In genomic region chr9:57998032-57998659, GRCm38 (mm10) we compare ENCODE assay signal across 8 mouse cellular contexts. TPM values are rescaled to one million over a fixed set of nuclear protein-coding genes. Genes with fewer than 3 reads are reported as not detected.
DNase-seq lines count a peak whose midpoint lies in the region; ATAC-seq and TF ChIP-seq lines count a peak whose summit lies in the region.

No protein-coding gene starts in this region.

- intact Hi-C loops in heart, postnatal 10 days (cut with DNase I): loop anchor here (1.0 to 5.0 kb wide), 5 partner anchors 63 to 336 kb away; no protein-coding TSS in a partner anchor

- H3K4me1 ChIP-seq in embryonic facial prominence, embryonic 11.5 days (ENCODE audit: control insufficient read depth, insufficient read depth, low read length): peaks cover 6% of the 10 kb centered on the region
- peaks cover 8% of the 10 kb centered on the region for H3K4me1 ChIP-seq in liver, postnatal 0 days (ENCODE audit: insufficient read depth)
- H3K4me1 ChIP-seq in neural tube, embryonic 13.5 days (replicated peaks): peaks cover 14% of the 10 kb centered on the region

- peaks cover 8% of the 10 kb centered on the region for H3K27me3 ChIP-seq in embryonic facial prominence, embryonic 11.5 days (ENCODE audit: control insufficient read depth, insufficient read depth, low read length)
- peaks cover 13% of the 10 kb centered on the region for H3K27me3 ChIP-seq in liver, postnatal 0 days (ENCODE audit: insufficient read depth, low read length)
- H3K27me3 ChIP-seq in neural tube, embryonic 13.5 days: peaks cover 31% of the 10 kb centered on the region

- H3K9me3 ChIP-seq in embryonic facial prominence, embryonic 11.5 days (replicated peaks; ENCODE audit: control insufficient read depth, low read length): no peaks in the 10 kb centered on the region
- H3K9me3 ChIP-seq in liver, postnatal 0 days (ENCODE audit: low read length): no peaks in the 10 kb centered on the region
- no peaks in the 10 kb centered on the region for H3K9me3 ChIP-seq in neural tube, embryonic 13.5 days

- H3K9ac ChIP-seq in embryonic facial prominence, embryonic 11.5 days (replicated peaks; ENCODE audit: low read length): no peak overlapping the region
- no peak overlapping the region for H3K9ac ChIP-seq in liver, postnatal 0 days (replicated peaks)
- H3K9ac ChIP-seq in neural tube, embryonic 13.5 days: peak overlapping the region; percentile 55

- no peak overlapping the region for H3K4me3 ChIP-seq in embryonic facial prominence, embryonic 11.5 days (ENCODE audit: low read depth, low read length)
- H3K4me3 ChIP-seq in liver, postnatal 0 days (ENCODE audit: low read depth, low read length): peak overlapping the region; percentile 19; the same call in 1 of the 2 replicates
- peak overlapping the region; percentile 36 for H3K4me3 ChIP-seq in neural tube, embryonic 13.5 days

- peak; percentile 87 for DNase-seq in CD4-positive, CD25-positive, alpha-beta regulatory T cell, adult 2 months (ENCODE audit: low read depth, low spot score)
- DNase-seq in adipocyte (ENCODE audit: low spot score): peak; percentile 73
- peak; percentile 87 for DNase-seq in embryonic facial prominence, embryonic 11.5 days (ENCODE audit: low spot score)
- peak; percentile 65 to 74 for DNase-seq in heart, postnatal 10 days
- DNase-seq in kidney, postnatal 25 days: peak; percentile 49 to 72
- peak; percentile 52 for DNase-seq in liver, postnatal 0 days
- peak; percentile 90 for DNase-seq in thymus, postnatal 25 days

- H3K4me2 ChIP-seq in embryonic facial prominence, embryonic 11.5 days (ENCODE audit: low read depth, low read length): peak overlapping the region; percentile 37
- H3K4me2 ChIP-seq in liver, postnatal 0 days (ENCODE audit: low read depth, low read length): peak overlapping the region; percentile 68
- H3K4me2 ChIP-seq in neural tube, embryonic 13.5 days: peak overlapping the region; percentile 69

- TF ChIP-seq CTCF in liver, postnatal 0 days (IDR thresholded peaks at IDR 0.05; ENCODE audit: low read depth): peak; percentile 85

- no peak for TF ChIP-seq EP300 in liver, postnatal 0 days (IDR thresholded peaks at IDR 0.05; ENCODE audit: low read depth)

- WGBS in embryonic facial prominence, embryonic 11.5 days: under 1% methylated on average over 20 of the region's 20 CpGs
- WGBS in liver, postnatal 0 days (ENCODE audit: insufficient replicate concordance): 1% methylated on average over 20 of the region's 20 CpGs
- 1% methylated on average over 20 of the region's 20 CpGs for WGBS in neural tube, embryonic 13.5 days

- H3K36me3 ChIP-seq in embryonic facial prominence, embryonic 11.5 days (replicated peaks; ENCODE audit: control insufficient read depth, insufficient read depth, low read depth, low read length): no peaks in the 10 kb centered on the region
- no peaks in the 10 kb centered on the region for H3K36me3 ChIP-seq in liver, postnatal 0 days (replicated peaks; ENCODE audit: insufficient read depth, low read length)
- no peaks in the 10 kb centered on the region for H3K36me3 ChIP-seq in neural tube, embryonic 13.5 days

- no peak overlapping the region for H3K27ac ChIP-seq in embryonic facial prominence, embryonic 11.5 days (replicated peaks; ENCODE audit: low read depth, low read length)
- H3K27ac ChIP-seq in liver, postnatal 0 days (ENCODE audit: low read depth): no peak overlapping the region
- no peak overlapping the region for H3K27ac ChIP-seq in neural tube, embryonic 13.5 days (replicated peaks)

- ATAC-seq in embryonic facial prominence, embryonic 11.5 days (replicated peaks; ENCODE audit: insufficient number of reproducible peaks, low FRiP score, low TSS enrichment, low read depth): peak; percentile 44; the same call in 1 of the 2 replicates
- ATAC-seq in liver, postnatal 0 days: peak; percentile 65; the same call in 1 of the 2 replicates
- peak; percentile 95 for ATAC-seq in neural tube, embryonic 13.5 days (ENCODE audit: low read depth)

RNA-seq across cellular contexts. Expression of gene Cyp11a1, which starts 8.1 kb away (rescaled TPM):
- polyA plus RNA-seq in embryonic facial prominence, embryonic 11.5 days (2014; fragmentation: Nextera tagmentation; extraction: Ambion mirVana): 0.18 TPM in 1 of 2 replicates, not detected in the other
- total RNA-seq in heart, postnatal 10 days (2021): under 1 TPM; 0.35 to 0.50 TPM
- polyA plus RNA-seq in liver, postnatal 0 days (2015; fragmentation: Nextera tagmentation; extraction: Ambion mirVana): 0.43 and 0.51 TPM in 2 replicates
- 0.14 and 0.18 TPM in 2 replicates for polyA plus RNA-seq in neural tube, embryonic 13.5 days (2015; fragmentation: Nextera tagmentation; extraction: Ambion mirVana)

RNA-seq across cellular contexts. Expression of gene Sema7a, which starts 58.2 kb away (rescaled TPM):
- 0.24 and 0.68 TPM in 2 replicates for polyA plus RNA-seq in embryonic facial prominence, embryonic 11.5 days (2014; fragmentation: Nextera tagmentation; extraction: Ambion mirVana)
- total RNA-seq in heart, postnatal 10 days (2021): 10 to 100 TPM; 45.2 to 48.3 TPM
- 0.11 TPM in 1 of 2 replicates, not detected in the other for polyA plus RNA-seq in liver, postnatal 0 days (2015; fragmentation: Nextera tagmentation; extraction: Ambion mirVana)
- polyA plus RNA-seq in neural tube, embryonic 13.5 days (2015; fragmentation: Nextera tagmentation; extraction: Ambion mirVana): 1.8 and 2.1 TPM in 2 replicates

Comparison
In these comparisons a context has a peak if more than half of its experiments do, and no peak if none do; other contexts are left out.
1. ATAC-seq: peak in every context shown above with its lines; median percentile 95 in neural tube, embryonic 13.5 days; 65 in liver, postnatal 0 days; 44 in embryonic facial prominence, embryonic 11.5 days.